Mouse (Mus musculus) C2C12 (cell line): ENCODE measurements around the gene Inpp5a.

ENCODE experiments used
- CEBPB ChIP-seq: IDR thresholded peaks from one replicate; pipeline ENCODE4 v1.6.1; 2011; ENCODE audit warnings: low read depth, mild to moderate bottlenecking, control low read depth, moderate library complexity
- CTCF ChIP-seq: IDR thresholded peaks from one replicate; pipeline ENCODE4 v1.5.1; 2011; ENCODE audit not compliant: control insufficient read depth, insufficient read depth, insufficient read length
- FOSL1 ChIP-seq: IDR thresholded peaks from one replicate; pipeline ENCODE4 v1.8.0; 2011; ENCODE audit warnings: mild to moderate bottlenecking, low read length; ENCODE audit not compliant: poor library complexity, insufficient read depth, severe bottlenecking
- MAX ChIP-seq: IDR thresholded peaks from one replicate; pipeline ENCODE4 v1.6.1; 2011; ENCODE audit warnings: mild to moderate bottlenecking, control low read depth
- MYOD1 ChIP-seq: IDR thresholded peaks from one replicate; pipeline ENCODE4 v1.6.1; 2011; ENCODE audit warnings: low read depth; ENCODE audit not compliant: control insufficient read depth, insufficient read length
- MYOG ChIP-seq: IDR thresholded peaks from one replicate; pipeline ENCODE4 v1.6.1; 2011; ENCODE audit not compliant: control insufficient read depth, insufficient read length; ENCODE audit errors: extremely low read depth
- USF1 ChIP-seq: IDR thresholded peaks from one replicate; pipeline ENCODE4 v1.6.1; 2011; ENCODE audit warnings: low read depth, mild to moderate bottlenecking, control low read depth, moderate library complexity

DNA sequence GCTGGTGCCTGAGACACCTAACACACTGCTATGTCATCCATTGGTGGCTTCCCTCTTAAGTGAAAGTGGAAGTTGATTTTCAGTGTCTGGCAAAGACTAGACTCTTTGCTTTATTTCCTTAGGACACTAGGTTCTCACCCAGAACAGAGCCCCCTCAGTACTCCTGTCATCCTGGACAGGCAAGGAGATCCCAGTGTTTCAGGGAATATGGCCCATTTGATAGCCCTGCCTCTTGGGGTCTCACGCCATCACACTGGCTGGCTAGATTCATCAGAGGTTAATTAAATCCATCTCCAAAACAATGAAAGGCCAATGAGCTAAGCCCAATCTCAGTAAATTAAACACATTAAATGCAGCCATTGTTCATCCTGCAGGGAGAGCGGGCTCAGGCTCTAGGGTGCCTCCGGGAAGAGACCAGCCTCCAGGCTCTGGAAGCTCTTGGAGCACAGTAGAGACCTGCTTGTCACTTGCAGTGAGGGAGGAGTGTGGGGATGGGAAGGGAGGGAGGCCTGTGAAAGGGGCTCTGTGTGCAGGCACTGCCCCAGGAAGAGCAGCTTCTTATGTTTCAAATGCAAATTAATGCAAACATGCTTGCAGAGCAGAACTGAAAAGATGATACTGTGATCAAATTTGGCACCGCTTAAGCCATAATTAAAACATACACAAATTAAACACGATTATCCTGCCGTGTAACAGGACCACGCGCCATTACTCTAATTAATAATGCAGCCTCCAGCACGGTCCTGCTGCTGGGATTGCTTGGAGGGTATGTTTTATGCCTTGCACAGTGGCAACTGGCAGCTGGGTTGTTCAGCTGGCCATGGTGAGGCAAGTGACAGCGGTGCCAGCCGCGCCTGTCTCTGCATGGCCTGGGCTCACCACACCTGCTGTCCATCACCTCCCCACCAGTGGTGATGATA is 156.1 kb downstream of the Inpp5a start:
- TF ChIP-seq CTCF, result no peak
- TF ChIP-seq MYOD1, result no peak
- TF ChIP-seq MAX, result no peak
- no peak for TF ChIP-seq USF1
- no peak for TF ChIP-seq MYOG
- no peak for TF ChIP-seq FOSL1
- no peak for TF ChIP-seq CEBPB
